Mouse (Mus musculus) liver, embryonic 14.5 days (tissue): ENCODE measurements around the gene Rasgrf1. TPM values are rescaled to one million over a fixed set of nuclear protein-coding genes. Genes with fewer than 3 reads are reported as not detected.

Experiments used
- ATAC-seq: fragments of 200-750 bp; cut with Nextera tagmentation; 2 replicates; pipeline ENCODE4 v1.8.0; 2017; ENCODE audit warnings: moderate number of reproducible peaks, mild to moderate bottlenecking, moderate library complexity; ENCODE audit not compliant: insufficient read depth
- DNase-seq, 3 experiments: peaks; one replicate each; pipeline ENCODE4 v3.0.0-alpha.2; 2012 to 2013; ENCODE audit warnings: low read depth in 3 of 3, low spot score in 3 of 3
- H3K27ac ChIP-seq: fragments of 300-500 bp; sonication (generic); 2 replicates; pipeline ENCODE4 v1.5.1; 2014; ENCODE audit warnings: moderate library complexity, mild to moderate bottlenecking, control low read depth, inconsistent platforms
- H3K27me3 ChIP-seq: fragments of 300-500 bp; sonication (generic); 2 replicates; pipeline ENCODE4 v1.6.1; 2014; ENCODE audit warnings: mild to moderate bottlenecking, low read length, moderate library complexity; ENCODE audit not compliant: control insufficient read depth, insufficient read depth
- H3K36me3 ChIP-seq: fragments of 300-500 bp; sonication (generic); replicated peaks from 2 replicates; pipeline ENCODE4 v1.6.1; 2014; ENCODE audit warnings: low read depth; ENCODE audit not compliant: control insufficient read depth, insufficient read depth
- H3K4me1 ChIP-seq, 2 experiments: fragments of 200-500 bp in 1 of 2; fragments of 300-500 bp in 1 of 2; sonication (generic) in 1 of 2; replicated peaks; 2 replicates each; pipeline ENCODE4 v1.6.1; 2012 to 2014; ENCODE audit warnings: antibody characterized with exemption in 1 of 2, inconsistent platforms in 1 of 2, low read length in 1 of 2; ENCODE audit not compliant: control insufficient read depth in 2 of 2, insufficient read depth in 2 of 2
- H3K4me2 ChIP-seq: fragments of 300-500 bp; sonication (generic); 2 replicates; pipeline ENCODE4 v1.6.1; 2014; ENCODE audit warnings: low read depth, mild to moderate bottlenecking, control low read depth, moderate library complexity
- H3K4me3 ChIP-seq, 2 experiments: fragments of 200-500 bp in 1 of 2; fragments of 300-500 bp in 1 of 2; sonication (generic) in 1 of 2; 2 replicates each; pipeline ENCODE4 v1.5.1; 2012 to 2014; ENCODE audit warnings: low read depth in 2 of 2, low read length in 2 of 2, mild to moderate bottlenecking in 2 of 2, control low read depth in 1 of 2, inconsistent platforms in 1 of 2, moderate library complexity in 1 of 2; ENCODE audit not compliant: insufficient read depth in 1 of 2
- H3K9ac ChIP-seq: fragments of 300-500 bp; sonication (generic); replicated peaks from 2 replicates; pipeline ENCODE4 v1.6.1; 2014; ENCODE audit warnings: mild to moderate bottlenecking, control low read depth, moderate library complexity
- H3K9me3 ChIP-seq: fragments of 300-500 bp; sonication (generic); 2 replicates; pipeline ENCODE4 v1.6.1; 2016; ENCODE audit warnings: low read length, mixed read lengths; ENCODE audit not compliant: control insufficient read depth
- CTCF ChIP-seq: IDR thresholded peaks from 2 replicates; pipeline ENCODE4 v1.5.1; 2016; ENCODE audit warnings: antibody characterized with exemption, low read depth, control low read depth
- EP300 ChIP-seq: IDR thresholded peaks from 2 replicates; pipeline ENCODE4 v1.6.1; 2016; ENCODE audit warnings: antibody characterized with exemption, low read depth
- WGBS: fragments of 180-500 bp; shearing (Covaris S2); extraction: QIAGEN DNeasy Blood & Tissue Kit; methylation state at CpG from one replicate; pipeline ENCODE4 v1.1.7; 2014; ENCODE audit not compliant: insufficient replicate concordance; 5-methylcytosine and 5-hydroxymethylcytosine counted together
- polyA plus RNA-seq, 2 experiments: library from polyadenylated mRNA; depleted of rRNA in 1 of 2; stranded (reverse) in 1 of 2; unstranded in 1 of 2; fragments of >200 nt; fragmentation: Nextera tagmentation in 1 of 2; extraction: Ambion mirVana in 1 of 2; gene quantifications; 2 replicates each; pipeline versions ENCODE4 v1.2.1 to v1.2.3; 2012 to 2014

The Rasgrf1 gene
- polyA plus RNA-seq, 2 experiments: 0.01 TPM; not detected in 1

DNA sequence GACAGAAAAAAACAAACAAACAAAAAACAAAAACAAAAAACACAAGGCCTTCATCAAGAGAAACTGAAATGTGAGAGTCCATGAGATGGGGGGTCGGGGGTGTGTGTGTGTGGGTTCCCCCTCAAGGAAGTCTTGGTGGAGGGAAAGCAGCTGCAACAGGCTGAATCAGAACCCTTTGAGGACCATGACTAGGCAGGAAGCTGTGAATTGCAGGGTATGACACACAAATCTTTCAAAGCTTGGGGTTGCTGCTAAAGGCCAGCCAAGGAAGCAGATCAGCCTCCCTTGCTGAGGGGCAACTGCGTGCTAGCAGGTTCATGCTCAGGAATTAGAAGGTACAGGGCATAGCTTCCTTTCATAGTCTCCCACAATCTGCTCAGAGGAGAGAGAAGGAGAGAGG, 40.1 kb upstream of the Rasgrf1 start:
- Histone ChIP-seq H3K9ac (no peak overlapping the region), H3K27ac (no peak overlapping the region), H3K27me3 (no peaks in the 10 kb centered on the region; the same call in 1 of the 2 replicates), H3K4me1 (no peaks in the 10 kb centered on the region), H3K9me3 (no peaks in the 10 kb centered on the region), H3K4me2 (no peak overlapping the region), H3K4me3 (no peak overlapping the region), H3K36me3 (no peaks in the 10 kb centered on the region)
- DNase-seq: no peak
- TF ChIP-seq EP300: no peak
- TF ChIP-seq CTCF: no peak
- 10% methylated on average over 2 of the region's 2 CpGs for WGBS
- ATAC-seq: no peak

DNA sequence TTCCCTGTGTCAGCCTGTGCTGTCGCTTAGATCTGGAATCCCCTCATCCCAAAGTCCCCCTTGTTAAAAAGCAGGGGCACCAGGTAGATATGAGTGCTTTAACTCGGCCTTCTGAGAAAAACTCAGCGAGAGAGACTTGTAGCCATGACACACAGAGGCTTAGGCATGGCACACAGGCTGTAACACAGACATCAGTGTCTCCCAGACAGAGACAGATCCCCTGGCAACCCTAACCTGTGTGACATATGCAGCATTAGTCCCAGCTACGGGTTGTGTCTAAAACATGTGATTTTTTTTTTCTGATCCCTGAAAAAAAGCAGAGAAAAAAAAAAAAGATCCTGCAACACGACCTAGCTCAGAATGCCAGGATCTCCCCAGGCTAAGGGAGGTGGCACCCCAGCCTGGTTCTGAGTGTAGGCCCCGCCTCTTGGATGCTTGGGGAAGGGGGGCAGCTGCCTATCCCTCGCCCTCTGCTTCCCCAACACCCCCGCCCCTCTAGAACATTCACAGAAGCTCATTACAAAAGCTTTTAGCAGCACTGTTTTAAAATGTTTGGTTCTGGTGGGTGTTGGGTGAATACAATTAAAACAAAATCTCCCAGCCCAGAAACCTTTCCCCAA, 39.1 kb upstream of the Rasgrf1 start:
- H3K4me1 ChIP-seq: no peaks in the 10 kb centered on the region
- DNase-seq: no peak
- no peak for ATAC-seq
- H3K27me3 ChIP-seq: no peaks in the 10 kb centered on the region; the same call in 1 of the 2 replicates
- H3K27ac ChIP-seq: no peak overlapping the region
- 15% methylated on average over 8 of the region's 8 CpGs for WGBS
- H3K9me3 ChIP-seq: no peaks in the 10 kb centered on the region
- no peak overlapping the region for H3K4me3 ChIP-seq
- TF ChIP-seq EP300 (no peak), CTCF (no peak)
- no peak overlapping the region for H3K4me2 ChIP-seq
- no peaks in the 10 kb centered on the region for H3K36me3 ChIP-seq
- no peak overlapping the region for H3K9ac ChIP-seq

DNA sequence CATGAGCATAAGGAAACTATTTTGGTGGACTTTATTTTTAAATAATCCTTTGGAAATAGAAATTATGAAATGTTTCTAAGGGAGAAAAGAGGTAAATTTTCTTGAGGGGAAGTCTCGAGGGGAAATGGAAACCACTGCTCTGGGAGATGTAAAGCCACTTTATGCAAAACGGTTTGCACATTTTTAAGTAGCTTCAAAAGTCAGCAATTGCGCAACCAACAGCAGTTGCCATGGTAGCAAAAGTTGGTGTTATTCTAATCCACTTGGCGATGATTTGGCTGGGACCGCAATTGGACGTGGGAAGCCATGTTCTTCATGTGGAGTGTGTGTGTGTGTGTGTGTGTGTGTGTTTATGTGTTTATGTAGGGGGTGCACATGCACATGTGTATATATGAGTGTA, 37.6 kb upstream of the Rasgrf1 start:
- Histone ChIP-seq H3K4me3 (no peak overlapping the region), H3K36me3 (no peaks in the 10 kb centered on the region), H3K27ac (no peak overlapping the region), H3K4me2 (no peak overlapping the region), H3K4me1 (no peaks in the 10 kb centered on the region), H3K27me3 (peaks cover 4% of the 10 kb centered on the region; the same call in 1 of the 2 replicates), H3K9me3 (no peaks in the 10 kb centered on the region), H3K9ac (no peak overlapping the region)
- 40% methylated on average over 6 of the region's 6 CpGs for WGBS
- DNase-seq (peak; percentile 14 to 32 (median 18)), ATAC-seq (no peak)
- TF ChIP-seq EP300 (no peak), CTCF (no peak)

DNA sequence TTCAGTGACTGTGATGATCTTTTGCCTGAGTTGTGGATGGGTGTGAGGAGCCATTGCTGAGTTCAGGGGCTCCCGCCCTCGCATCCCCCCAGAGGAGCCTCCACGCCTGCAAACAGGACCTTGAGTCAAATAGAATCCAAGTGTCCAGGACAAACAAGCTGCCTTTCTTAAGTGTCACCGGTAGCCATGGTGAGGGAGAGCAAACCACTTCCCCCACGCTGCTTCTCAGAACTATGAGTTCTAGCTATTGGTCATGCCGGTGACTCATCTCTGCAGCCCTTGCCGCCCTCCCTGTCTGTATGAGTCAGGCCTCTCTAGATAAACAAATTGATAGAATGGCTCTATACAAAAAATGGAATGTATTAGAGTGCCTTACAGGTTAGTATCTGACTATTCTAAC, 35.3 kb upstream of the Rasgrf1 start:
- Histone ChIP-seq H3K27me3 (peaks cover 12% of the 10 kb centered on the region; the same call in 1 of the 2 replicates), H3K4me3 (no peak overlapping the region), H3K36me3 (no peaks in the 10 kb centered on the region), H3K27ac (no peak overlapping the region), H3K9me3 (no peaks in the 10 kb centered on the region), H3K9ac (no peak overlapping the region), H3K4me2 (no peak overlapping the region), H3K4me1 (no peaks in the 10 kb centered on the region)
- TF ChIP-seq CTCF (no peak), EP300 (no peak)
- ATAC-seq (no peak), DNase-seq (peak in 1 of 3 experiments; percentile 29)
- 38% methylated on average over 7 of the region's 7 CpGs for WGBS

DNA sequence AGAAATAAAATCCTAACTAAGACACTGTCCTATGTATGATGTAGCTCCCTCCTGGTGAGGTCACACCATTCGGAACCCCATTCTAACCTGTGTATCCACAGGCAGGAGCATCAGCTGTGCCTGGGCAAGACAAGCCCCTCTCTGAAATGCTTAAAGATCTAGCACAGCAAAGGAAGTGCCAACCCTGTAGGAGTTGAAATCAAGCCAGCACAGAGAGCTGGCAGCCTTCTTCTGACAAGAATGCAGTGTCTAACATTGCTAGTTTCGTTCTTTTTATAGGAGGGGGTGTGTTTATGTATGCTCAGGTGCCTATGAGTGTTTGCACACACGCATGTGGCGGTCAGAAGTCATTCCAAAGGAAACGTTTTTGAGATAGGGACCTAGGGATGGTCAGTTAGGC, 34.2 kb upstream of the Rasgrf1 start:
- Histone ChIP-seq H3K9ac (no peak overlapping the region), H3K27ac (no peak overlapping the region), H3K4me2 (no peak overlapping the region), H3K4me3 (no peak overlapping the region), H3K27me3 (peaks cover 12% of the 10 kb centered on the region; the same call in 1 of the 2 replicates), H3K4me1 (no peaks in the 10 kb centered on the region), H3K9me3 (no peaks in the 10 kb centered on the region), H3K36me3 (no peaks in the 10 kb centered on the region)
- no peak for TF ChIP-seq EP300
- TF ChIP-seq CTCF: no peak
- 39% methylated on average over 5 of the region's 5 CpGs for WGBS
- DNase-seq: no peak
- ATAC-seq: no peak
